Mouse (Mus musculus) heart, embryonic 14.5 days (tissue): ENCODE results near the gene Plpp6. TPM values are rescaled to one million over a fixed set of nuclear protein-coding genes. Genes with fewer than 3 reads are reported as not detected.
A peak's percentile ranks its signal among the peaks of the same experiment; 100 is the strongest.

ENCODE experiments used
- ATAC-seq: fragments of 200-750 bp; cut with Nextera tagmentation; 2 replicates; pipeline ENCODE4 v1.8.0; 2017; ENCODE audit warnings: low read depth, moderate TSS enrichment; ENCODE audit not compliant: insufficient number of reproducible peaks, insufficient read depth, low FRiP score
- H3K27ac ChIP-seq, 2 experiments: fragments of 200-500 bp in 1 of 2; fragments of 300-500 bp in 1 of 2; sonication (generic) in 1 of 2; replicated peaks in 1 of 2; 2 replicates each; pipeline ENCODE4 v1.5.1; 2012 to 2014; ENCODE audit warnings: low read depth in 2 of 2, low read length in 2 of 2, control low read depth in 1 of 2, mild to moderate bottlenecking in 1 of 2, mixed read lengths in 1 of 2; ENCODE audit not compliant: control insufficient read depth in 1 of 2, insufficient read depth in 1 of 2
- H3K27me3 ChIP-seq: fragments of 300-500 bp; sonication (generic); 2 replicates; pipeline ENCODE4 v1.6.1; 2014; ENCODE audit warnings: mild to moderate bottlenecking, low read length, control low read depth; ENCODE audit not compliant: control insufficient read depth, insufficient read depth
- H3K36me3 ChIP-seq: fragments of 300-500 bp; sonication (generic); 2 replicates; pipeline ENCODE4 v1.6.1; 2014; ENCODE audit warnings: mild to moderate bottlenecking, control low read depth, low read length, mixed read lengths; ENCODE audit not compliant: control insufficient read depth, insufficient read depth
- H3K4me1 ChIP-seq, 2 experiments: fragments of 200-500 bp in 1 of 2; fragments of 300-500 bp in 1 of 2; sonication (generic) in 1 of 2; 2 replicates each; pipeline ENCODE4 v1.6.1; 2012 to 2014; ENCODE audit warnings: low read length in 2 of 2, control low read depth in 1 of 2, mixed read lengths in 1 of 2; ENCODE audit not compliant: control insufficient read depth in 2 of 2, insufficient read depth in 2 of 2
- H3K4me2 ChIP-seq: fragments of 300-500 bp; sonication (generic); 2 replicates; pipeline ENCODE4 v1.6.1; 2014; ENCODE audit warnings: mild to moderate bottlenecking, low read length
- H3K4me3 ChIP-seq, 2 experiments: fragments of 200-500 bp in 1 of 2; fragments of 300-500 bp in 1 of 2; sonication (generic) in 1 of 2; 2 replicates each; pipeline ENCODE4 v1.5.1; 2012 to 2014; ENCODE audit warnings: low read length in 2 of 2, mild to moderate bottlenecking in 2 of 2, control low read depth in 1 of 2, low read depth in 1 of 2, moderate library complexity in 1 of 2; ENCODE audit not compliant: control insufficient read depth in 1 of 2, insufficient read depth in 1 of 2
- H3K9ac ChIP-seq: fragments of 300-500 bp; sonication (generic); 2 replicates; pipeline ENCODE4 v1.6.1; 2014; ENCODE audit warnings: mild to moderate bottlenecking, low read length
- H3K9me3 ChIP-seq: fragments of 300-500 bp; sonication (generic); 2 replicates; pipeline ENCODE4 v1.6.1; 2016; ENCODE audit warnings: low read length, control low read depth; ENCODE audit not compliant: control insufficient read depth
- WGBS: fragments of 180-500 bp; shearing (Covaris S2); extraction: QIAGEN DNeasy Blood & Tissue Kit; methylation state at CpG from one replicate; pipeline ENCODE4 v1.1.7; 2014; 5-methylcytosine and 5-hydroxymethylcytosine counted together
- polyA plus RNA-seq: library from polyadenylated mRNA; unstranded; fragments of >200 nt; fragmentation: Nextera tagmentation; extraction: Ambion mirVana; gene quantifications from 2 replicates; pipeline ENCODE4 v1.2.1, GENCODE M21; 2014

The Plpp6 gene
- polyA plus RNA-seq, 1 experiment from 2014 or later = 11.6 TPM

DNA sequence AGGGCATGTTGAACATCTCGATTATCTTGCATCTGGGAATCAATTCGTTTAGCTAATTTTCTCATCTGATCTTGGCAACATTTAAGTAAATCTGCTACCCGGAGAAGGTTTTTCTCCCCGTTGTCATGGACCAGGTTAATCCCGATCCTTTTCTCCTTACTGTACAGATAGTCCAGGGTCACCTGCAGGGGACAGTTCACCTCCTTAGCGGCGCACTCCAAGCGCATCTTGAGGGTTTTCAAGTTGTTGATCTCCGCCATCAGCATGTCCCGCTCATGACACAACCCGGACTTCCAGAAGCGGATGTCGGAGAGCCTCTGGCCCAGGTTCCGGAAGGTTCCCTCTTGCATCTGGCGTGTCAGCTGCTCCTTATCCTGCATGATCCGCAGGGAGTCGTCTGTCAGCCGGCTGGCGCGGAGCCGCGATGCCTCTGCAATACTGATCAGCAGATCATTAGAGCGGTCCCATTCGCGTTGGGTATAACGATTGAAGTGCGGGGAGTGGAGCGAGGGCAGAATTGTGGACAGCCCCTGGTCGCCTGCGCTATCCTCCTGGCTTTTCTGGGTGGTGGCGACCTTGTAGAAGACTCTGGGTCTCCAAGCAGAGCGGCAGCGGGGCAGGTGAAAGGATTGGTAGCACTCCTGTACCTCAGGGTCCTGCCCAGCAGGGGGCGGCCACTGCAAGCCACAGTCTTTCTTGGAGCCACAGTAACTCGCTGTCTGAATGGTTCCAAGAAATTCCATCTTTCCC lies 11.3 kb downstream of the Plpp6 start:
- WGBS = 14% methylated on average over 35 of the region's 35 CpGs
- Histone ChIP-seq H3K27ac (no peak overlapping the region), H3K4me1 (no peaks in the 10 kb centered on the region), H3K4me2 (peak overlapping the region; percentile 77), H3K27me3 (no peaks in the 10 kb centered on the region), H3K9me3 (no peaks in the 10 kb centered on the region), H3K36me3 (no peaks in the 10 kb centered on the region), H3K4me3 (peak overlapping the region; percentile 44 to 46), H3K9ac (peak overlapping the region; percentile 31; the same call in 1 of the 2 replicates)
- no peak for ATAC-seq

DNA sequence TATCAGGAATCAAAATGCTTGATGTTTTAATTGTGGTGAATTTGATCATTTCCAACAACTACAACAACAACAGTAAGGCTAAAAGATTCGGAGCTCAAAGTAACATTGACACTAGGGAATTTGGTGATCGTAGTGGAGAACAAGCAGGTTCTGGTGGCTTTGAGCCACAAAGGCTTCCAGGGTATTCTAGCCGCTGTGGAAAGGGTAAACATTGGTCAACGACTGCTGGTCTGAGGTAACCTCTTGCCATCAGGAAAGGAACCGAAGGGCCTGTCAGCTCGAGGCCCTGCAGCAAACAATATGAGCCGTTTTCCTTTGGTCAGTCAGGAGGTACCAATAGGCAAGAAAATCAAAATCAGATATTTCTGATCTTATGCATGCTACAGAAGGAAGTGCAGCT lies 18.9 kb downstream of the Plpp6 start:
- no peaks in the 10 kb centered on the region for H3K36me3 ChIP-seq
- no peak for ATAC-seq
- WGBS = 71% methylated on average over 7 of the region's 7 CpGs
- no peak overlapping the region for H3K4me3 ChIP-seq
- no peaks in the 10 kb centered on the region for H3K4me1 ChIP-seq
- H3K4me2 ChIP-seq = no peak overlapping the region
- no peak overlapping the region for H3K27ac ChIP-seq
- H3K9me3 ChIP-seq = no peaks in the 10 kb centered on the region
- H3K9ac ChIP-seq = no peak overlapping the region
- H3K27me3 ChIP-seq = no peaks in the 10 kb centered on the region

DNA sequence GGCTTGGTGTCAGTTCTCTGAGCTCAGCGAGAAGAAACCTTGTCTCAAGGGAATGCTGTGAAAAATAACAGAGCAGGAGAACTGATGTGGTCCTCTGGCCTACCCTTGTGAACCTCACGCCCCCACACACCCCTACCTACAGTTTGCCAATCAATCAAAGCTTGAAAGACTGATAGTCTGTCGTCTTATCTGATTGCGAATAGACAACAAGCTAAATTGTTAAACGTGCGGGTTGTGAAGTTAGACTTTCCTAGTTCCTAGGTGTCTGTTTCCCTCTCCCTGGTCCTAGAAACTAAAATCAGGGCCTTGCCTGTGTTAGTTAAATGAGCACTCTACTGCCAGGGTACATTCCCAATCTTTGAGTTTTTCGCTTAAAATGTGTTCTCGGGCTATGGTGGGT lies 25.8 kb downstream of the Plpp6 start:
- Histone ChIP-seq H3K9ac (peak overlapping the region; percentile 87), H3K9me3 (no peaks in the 10 kb centered on the region), H3K27me3 (no peaks in the 10 kb centered on the region), H3K4me3 (peak overlapping the region; percentile 70 to 91; a peak in 3 of 4 replicates), H3K36me3 (peaks cover 12% of the 10 kb centered on the region), H3K4me2 (peak overlapping the region; percentile 64), H3K4me1 (peaks cover 0 to 15% of the 10 kb centered on the region in 2 experiments; a peak in 2 of 4 replicates), H3K27ac (peak overlapping the region; percentile 94 to 97)
- WGBS = 51% methylated on average over 8 of the region's 8 CpGs
- no peak for ATAC-seq

- Histone ChIP-seq H3K9ac (peak within 1 kb of the TSS; percentile 87), H3K27ac (peak within 1 kb of the TSS; percentile 94 to 97), H3K9me3 (no peaks in the 10 kb centered on the region), H3K4me2 (peak within 1 kb of the TSS; percentile 71), H3K4me1 (peaks cover 0 to 15% of the 10 kb centered on the region in 2 experiments; a peak in 2 of 4 replicates), H3K27me3 (no peaks in the 10 kb centered on the region), H3K36me3 (peaks cover 19% of the 10 kb centered on the region), H3K4me3 (peak within 1 kb of the TSS; percentile 70 to 91)
- WGBS = under 1% methylated on average over 37 of the region's 37 CpGs
- ATAC-seq = peak; percentile 97
Observed at GRCm38 (mm10) chr19:28990194-28990589, 26.4 kb downstream of the Plpp6 start, which contains the start of gene Cdc37l1. TSS of gene Cdc37l1 (plus strand) at chr19:28990352.

DNA sequence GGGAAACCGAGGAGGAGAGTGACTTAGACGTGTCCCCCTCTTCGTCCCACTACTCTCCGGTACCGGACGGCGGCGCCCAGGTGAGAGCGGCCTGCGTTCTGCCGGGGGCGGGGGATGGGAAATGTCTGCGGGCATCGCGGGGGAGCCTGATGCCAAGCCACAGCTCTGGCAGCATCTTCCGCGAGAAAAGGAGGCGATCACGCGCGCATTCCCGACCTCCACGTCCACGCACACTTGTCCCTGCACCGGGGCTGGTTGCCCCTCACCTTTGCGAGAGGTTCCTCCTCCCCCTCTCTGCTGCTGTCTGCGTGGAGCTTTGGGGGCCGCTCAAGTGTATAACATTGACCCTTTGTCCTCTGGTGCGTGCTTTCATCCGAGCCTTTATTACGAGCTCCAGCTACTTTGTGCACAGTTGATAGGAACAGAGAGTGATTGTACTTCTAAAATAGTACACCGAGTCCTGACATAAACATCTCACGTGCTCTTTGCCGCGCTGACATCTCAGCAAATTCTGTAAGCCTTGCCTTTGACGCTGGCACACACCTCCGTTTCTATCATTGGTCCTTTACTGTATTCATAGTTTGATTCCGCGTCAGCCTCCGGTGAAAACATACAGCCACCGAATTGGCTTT lies 27.0 kb downstream of the Plpp6 start:
- Histone ChIP-seq H3K4me3 (peak overlapping the region; percentile 70 to 91), H3K9me3 (no peaks in the 10 kb centered on the region), H3K27ac (peak overlapping the region; percentile 94 to 97), H3K9ac (peak overlapping the region; percentile 87), H3K4me1 (peaks cover 0 to 15% of the 10 kb centered on the region in 2 experiments; a peak in 2 of 4 replicates), H3K4me2 (peak overlapping the region; percentile 71), H3K27me3 (no peaks in the 10 kb centered on the region), H3K36me3 (peaks cover 24% of the 10 kb centered on the region)
- ATAC-seq = peak; percentile 70
- under 1% methylated on average over 28 of the region's 41 CpGs for WGBS

DNA sequence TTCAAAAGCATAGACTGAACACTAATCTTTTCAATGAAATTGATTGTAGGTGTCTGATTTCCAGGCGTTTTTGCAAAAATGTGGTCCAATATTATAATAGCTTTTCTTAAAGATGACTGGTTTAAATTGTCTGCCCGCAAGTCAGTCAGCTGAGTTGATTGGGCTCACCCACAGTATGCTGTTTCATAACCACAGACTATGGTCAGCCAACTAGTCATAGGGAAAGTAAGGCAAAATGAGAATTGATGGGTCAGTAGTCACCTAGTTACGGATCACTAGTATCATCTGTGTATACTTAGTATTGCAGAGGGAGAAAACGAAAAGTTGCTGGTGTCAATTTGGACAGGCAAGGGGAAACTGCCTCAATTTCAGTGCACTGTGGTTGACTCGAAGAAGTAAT lies 27.6 kb downstream of the Plpp6 start:
- H3K36me3 ChIP-seq = peaks cover 31% of the 10 kb centered on the region
- 73% methylated on average over 5 of the region's 5 CpGs for WGBS

DNA sequence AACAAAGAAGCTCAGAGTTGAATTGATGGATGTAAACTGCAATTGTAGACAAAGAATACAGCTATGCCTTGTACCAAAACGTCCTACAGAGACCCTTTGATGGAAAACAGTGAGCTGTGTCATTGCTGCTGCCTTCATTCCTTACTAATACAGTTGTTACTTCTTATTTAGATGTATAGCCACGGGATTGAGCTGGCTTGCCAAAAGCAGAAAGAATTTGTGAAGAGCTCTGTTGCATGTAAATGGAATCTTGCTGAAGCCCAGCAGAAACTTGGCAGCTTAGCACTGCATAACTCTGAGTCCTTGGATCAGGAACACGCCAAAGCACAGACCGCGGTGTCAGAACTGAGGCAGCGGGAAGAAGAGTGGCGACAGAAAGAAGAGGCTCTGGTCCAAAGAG lies 31.1 kb downstream of the Plpp6 start:
- H3K36me3 ChIP-seq = peaks cover 53% of the 10 kb centered on the region

More for the DNA sequence above, 27.6 kb downstream of the Plpp6 start:
- H3K27me3 ChIP-seq = no peaks in the 10 kb centered on the region
- H3K4me1 ChIP-seq = peaks cover 0 to 18% of the 10 kb centered on the region in 2 experiments; a peak in 2 of 4 replicates
- ATAC-seq = no peak
- peak overlapping the region; percentile 94 to 97; a peak in 3 of 4 replicates for H3K27ac ChIP-seq
- no peaks in the 10 kb centered on the region for H3K9me3 ChIP-seq
- H3K9ac ChIP-seq = peak overlapping the region; percentile 87
- peak overlapping the region; percentile 70 to 91; a peak in 3 of 4 replicates for H3K4me3 ChIP-seq
- peak overlapping the region; percentile 71 for H3K4me2 ChIP-seq

More for the DNA sequence above, 31.1 kb downstream of the Plpp6 start:
- Histone ChIP-seq H3K4me1 (peaks cover 0 to 12% of the 10 kb centered on the region in 2 experiments; a peak in 2 of 4 replicates), H3K27me3 (no peaks in the 10 kb centered on the region), H3K9me3 (no peaks in the 10 kb centered on the region), H3K27ac (no peak overlapping the region), H3K9ac (no peak overlapping the region), H3K4me3 (no peak overlapping the region), H3K4me2 (no peak overlapping the region)
- WGBS = 74% methylated on average over 7 of the region's 7 CpGs
- ATAC-seq = no peak
